Comparison of ENCODE assay signal across 8 mouse cellular contexts in genomic region chr2:120403653-120403985, GRCm38 (mm10). TPM values are rescaled to one million over a fixed set of nuclear protein-coding genes. Genes with fewer than 3 reads are reported as not detected.
DNase-seq lines count a peak whose midpoint lies in the region; ATAC-seq and TF ChIP-seq lines count a peak whose summit lies in the region.

Ganc (plus strand) TSS chr2:120403896.

- TF ChIP-seq CTCF in left cerebral cortex, adult 2 months (IDR thresholded peaks at IDR 0.05), result no peak; the same call in 1 of the 2 replicates

- intact Hi-C loops in left cerebral cortex, adult 2 months (cut with DNase I), result no loop called here

- DNase-seq in left cerebral cortex, adult 2 months (ENCODE audit: extremely low spot score in 1 of 2, low spot score in 2 of 2), result no peak
- DNase-seq in left cerebral cortex, adult 11 months (ENCODE audit: low spot score), result no peak
- DNase-seq in adrenal gland, postnatal 14 days, result no peak
- DNase-seq in gastrocnemius, adult 8-10 months (ENCODE audit: low spot score in 2 of 2), result no peak
- peak; percentile 71 for DNase-seq in mesoderm, embryonic 11.5 days (ENCODE audit: low read depth, low spot score)
- no peak for DNase-seq in Muller cell, postnatal 12 days (ENCODE audit: inconsistent ontology term)
- DNase-seq in B cell, adult 2 months, result no peak

- peak within 1 kb of the TSS; percentile 94 for H3K27ac ChIP-seq in left cerebral cortex, adult 2 months

- peak within 1 kb of the TSS; percentile 78 for H3K4me3 ChIP-seq in left cerebral cortex, adult 2 months

- no peak for ATAC-seq in inflammation-experienced regulatory T-cells, adult 6 months

RNA-seq across cellular contexts. Expression of gene Ganc, which starts in this region (rescaled TPM):
- 10 to 100 TPM; 11.6 to 13.9 TPM for total RNA-seq in left cerebral cortex, adult 2 months (2021)
- total RNA-seq in adrenal gland, postnatal 14 days (2021), result 33.5 and 40.0 TPM in 2 replicates
- total RNA-seq in gastrocnemius, adult 8-10 months (2022), result 10 to 100 TPM; 36.3 to 42.9 (median 37.6) TPM
- 10 to 100 TPM; 10.9 to 32.3 (median 29.3) TPM for polyA plus RNA-seq in inflammation-experienced regulatory T-cells, adult 6 months (2017; shearing (Covaris generic))
